Mouse (Mus musculus): ENCODE results near the gene Ghdc. TPM values are rescaled to one million over a fixed set of nuclear protein-coding genes. Genes with fewer than 3 reads are reported as not detected.

Gene Ghdc
- total RNA-seq, 4 experiments from 2014 or later, result 4.3 to 8.2 (median 5.7) TPM

DNA sequence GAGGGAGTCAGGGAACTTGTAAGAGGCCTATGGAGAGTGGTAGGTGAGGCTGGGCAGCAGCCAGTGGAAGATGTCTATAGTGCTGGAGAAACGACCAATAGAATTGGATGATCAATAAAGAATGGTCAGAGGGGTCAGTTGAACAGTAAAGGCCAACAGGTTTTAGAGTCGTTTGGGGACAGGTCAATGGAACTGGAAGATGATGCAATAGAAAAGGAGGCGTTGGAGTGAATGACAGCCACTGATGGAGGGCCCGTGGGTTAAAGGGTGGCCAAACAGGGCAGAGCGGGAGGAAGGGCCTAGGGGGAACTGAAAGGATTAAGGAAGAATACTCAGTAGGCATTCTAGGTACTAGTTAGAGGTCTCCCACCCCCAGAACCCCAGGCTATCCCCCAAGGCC, 23.6 kb downstream of the Ghdc start:
- DNase-seq (ENCODE audit: low spot score in 2 of 2), result no peak

GRCm38 (mm10) chr11:100746546-100746945, 24.2 kb downstream of the Ghdc start:
- no peak for DNase-seq (ENCODE audit: low spot score in 2 of 2)

- DNase-seq (ENCODE audit: low spot score in 2 of 2), result no peak
Observed at GRCm38 (mm10) chr11:100745085-100745484, 25.7 kb downstream of the Ghdc start.

GRCm38 (mm10) chr11:100741348-100741747, 29.4 kb downstream of the Ghdc start:
- peak; percentile 26 to 71 for DNase-seq (ENCODE audit: low spot score in 2 of 2)

- no peak for DNase-seq (ENCODE audit: low spot score in 2 of 2)
Observed at GRCm38 (mm10) chr11:100738749-100739148, 32.0 kb downstream of the Ghdc start.

DNA sequence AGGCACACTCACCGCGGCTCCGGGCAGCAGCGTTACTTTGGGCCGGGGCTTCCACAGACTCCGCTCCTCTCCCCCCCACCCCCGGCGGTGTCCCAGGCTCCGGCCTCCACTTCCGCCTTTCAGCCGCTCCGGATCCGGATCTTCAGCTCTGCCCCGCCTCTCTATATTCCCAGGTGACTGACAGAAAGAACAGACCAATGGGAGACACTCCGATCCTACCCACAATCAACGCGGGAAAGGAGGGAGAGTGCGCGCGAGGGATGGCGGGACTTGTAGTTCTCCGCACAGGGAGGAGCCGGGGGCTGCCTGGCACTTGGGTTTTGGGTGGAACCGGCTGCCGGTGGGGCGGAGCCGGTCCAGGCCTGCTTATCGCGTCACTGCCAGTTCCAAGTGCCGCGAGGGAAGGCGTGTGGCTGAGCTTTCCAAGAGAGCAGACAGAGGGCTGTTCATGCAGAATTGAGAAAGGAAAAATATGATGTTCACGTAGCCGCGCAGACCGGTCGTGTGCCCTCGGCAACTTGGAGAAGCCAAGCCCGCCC, 32.6 kb downstream of the Ghdc start, which contains the start of gene Rab5c:
TSS of gene Rab5c (minus strand) at position 150 of the 539 bp plus-strand sequence.
- DNase-seq (ENCODE audit: low spot score in 2 of 2), result peak; percentile 98

DNA sequence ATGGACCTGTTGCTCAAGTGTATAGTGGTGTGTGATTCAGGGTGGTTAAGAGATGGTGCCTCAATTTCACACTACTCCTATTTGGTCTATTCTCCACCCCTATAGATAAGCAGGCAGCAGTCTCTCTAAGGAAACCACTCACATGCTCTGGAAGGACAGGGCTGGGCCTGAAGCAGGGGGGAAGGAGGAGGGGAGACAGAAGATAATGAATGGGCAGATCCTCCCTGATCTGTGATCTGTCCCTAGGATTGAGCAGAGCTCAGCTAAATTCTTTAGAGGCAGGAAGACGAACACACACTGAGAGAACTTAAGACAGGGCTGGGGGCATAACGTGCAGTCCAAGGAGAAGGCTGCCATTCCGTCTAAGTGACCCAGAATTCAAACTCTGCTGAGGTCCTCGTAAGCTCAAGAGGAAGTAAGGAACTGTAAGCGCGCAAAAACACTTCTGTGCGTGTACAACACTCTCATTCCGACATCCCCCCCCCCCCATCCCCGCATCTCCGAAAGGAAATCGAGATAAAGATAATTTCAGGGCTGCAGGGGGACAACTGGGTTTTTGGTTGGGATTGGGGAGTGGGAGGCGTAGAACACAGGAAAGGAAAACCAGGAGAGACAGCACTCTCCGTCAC, 33.5 kb downstream of the Ghdc start:
- DNase-seq (ENCODE audit: low spot score in 2 of 2), result no peak

GRCm38 (mm10) chr11:100736746-100737080, 34.0 kb downstream of the Ghdc start:
- DNase-seq (ENCODE audit: low spot score in 2 of 2), result no peak

GRCm38 (mm10) chr11:100735954-100736745, 34.6 kb downstream of the Ghdc start:
- no peak for DNase-seq (ENCODE audit: low spot score in 2 of 2)

GRCm38 (mm10) chr11:100735134-100735865, 35.5 kb downstream of the Ghdc start:
- DNase-seq (ENCODE audit: low spot score in 2 of 2), result no peak

DNA sequence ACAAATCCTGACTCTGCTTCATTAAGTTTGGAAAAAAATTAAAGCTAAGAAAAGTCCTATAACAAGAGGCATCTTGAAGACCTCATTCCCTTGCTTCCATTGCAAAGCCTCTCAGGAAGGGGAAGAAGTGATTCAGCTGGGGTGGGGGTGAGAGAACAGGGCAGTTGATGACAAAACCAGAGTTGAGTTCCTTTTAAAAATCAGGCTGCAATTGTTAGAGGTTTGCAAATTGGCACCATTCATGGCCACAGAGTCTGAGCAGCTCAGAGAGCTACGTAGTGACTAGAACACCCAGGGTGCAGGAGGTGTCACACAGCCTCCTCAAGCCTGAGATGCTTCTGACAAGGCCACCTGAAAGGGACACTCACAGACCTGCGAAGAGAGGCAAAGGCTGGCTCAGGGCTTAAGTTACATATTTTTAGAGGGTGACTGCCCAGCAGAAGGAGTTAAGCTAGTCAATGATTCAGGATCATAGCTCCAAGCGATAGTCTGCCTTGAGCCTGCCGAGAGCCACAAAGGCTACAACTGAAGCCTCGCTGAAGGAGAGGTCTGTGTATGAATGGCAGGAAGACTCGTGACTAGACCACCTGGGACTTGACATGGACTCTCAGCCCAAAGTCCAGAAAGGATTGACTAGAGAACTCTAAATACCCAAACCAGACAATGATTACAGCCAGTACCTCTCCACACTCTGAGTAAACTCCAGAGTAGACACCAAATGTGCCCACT, 40.1 kb downstream of the Ghdc start:
- no peak for DNase-seq (ENCODE audit: low spot score in 2 of 2)

GRCm38 (mm10) chr11:100729976-100730375, 40.8 kb downstream of the Ghdc start:
- no peak for DNase-seq (ENCODE audit: low spot score in 2 of 2)

GRCm38 (mm10) chr11:100728601-100729000, 42.2 kb downstream of the Ghdc start:
- peak in 1 of 2 experiments; percentile 35 for DNase-seq (ENCODE audit: low spot score in 2 of 2)

GRCm38 (mm10) chr11:100727201-100727600, 43.6 kb downstream of the Ghdc start:
- DNase-seq (ENCODE audit: low spot score in 2 of 2), result no peak

- no peak for DNase-seq (ENCODE audit: low spot score in 2 of 2)
Observed at GRCm38 (mm10) chr11:100724919-100725512, 45.7 kb downstream of the Ghdc start.

DNA sequence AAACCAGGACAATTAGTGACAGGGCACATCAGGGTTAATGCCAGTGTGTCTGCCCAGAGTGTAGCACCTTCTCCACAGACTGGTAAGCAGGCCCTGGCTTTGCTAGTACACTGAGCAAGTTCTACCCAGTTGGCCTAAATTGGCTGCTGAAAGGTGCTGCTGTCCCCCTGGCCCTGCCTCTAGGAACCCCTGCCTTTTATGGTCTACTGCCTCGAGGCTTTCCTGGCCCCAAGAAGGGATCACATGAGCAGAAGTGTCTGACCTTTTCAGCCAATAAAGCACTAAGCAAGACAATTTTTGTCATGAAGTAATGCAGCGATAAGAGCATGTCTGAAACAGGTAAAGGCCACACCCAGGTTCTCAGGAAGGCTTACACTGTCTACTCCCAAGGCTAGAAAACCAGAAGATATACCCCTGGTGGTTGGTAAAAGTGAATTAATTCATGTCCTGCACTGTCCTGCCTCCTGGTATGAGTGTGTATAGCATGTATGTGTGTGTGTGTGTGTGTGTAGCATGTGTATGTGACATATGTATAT, 48.2 kb downstream of the Ghdc start:
- no peak for DNase-seq (ENCODE audit: low spot score in 2 of 2)

- DNase-seq (ENCODE audit: low spot score in 2 of 2), result no peak
Observed at GRCm38 (mm10) chr11:100721776-100722492, 48.8 kb downstream of the Ghdc start.

- DNase-seq (ENCODE audit: low spot score in 2 of 2), result no peak
Observed at GRCm38 (mm10) chr11:100721254-100721653, 49.5 kb downstream of the Ghdc start.

GRCm38 (mm10) chr11:100720345-100720744, 50.4 kb downstream of the Ghdc start:
- DNase-seq (ENCODE audit: low spot score in 2 of 2), result no peak

DNA sequence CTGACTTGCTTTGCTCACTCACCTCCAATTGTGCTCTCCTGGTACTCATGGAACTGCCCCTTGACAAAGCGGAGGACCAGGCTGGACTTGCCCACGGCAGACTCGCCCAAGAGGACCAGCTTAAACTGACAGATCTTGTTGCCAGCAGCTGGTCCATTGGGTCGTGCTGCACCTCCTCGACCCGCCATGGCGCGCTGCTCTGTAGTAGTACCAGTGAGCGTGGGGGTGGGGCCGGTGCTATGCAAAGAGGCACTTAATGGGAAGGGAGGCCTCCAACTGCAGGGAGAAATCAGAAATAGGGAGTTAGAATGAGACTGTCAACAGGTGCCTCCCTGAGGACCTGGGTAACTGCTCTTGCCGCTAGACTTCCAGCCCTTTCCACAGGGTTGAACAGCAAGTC, 50.9 kb downstream of the Ghdc start:
- no peak for DNase-seq (ENCODE audit: low spot score in 2 of 2)

Measured in gastrocnemius, adult 8-10 months (tissue).